Mouse (Mus musculus) MEL (cell line): Measurements from ENCODE around the gene Vav3. TPM values are rescaled to one million over a fixed set of nuclear protein-coding genes. Genes with fewer than 3 reads are reported as not detected.

Experiments
- DNase-seq: peaks from one replicate; pipeline ENCODE4 v3.0.0; 2011; ENCODE audit warnings: low read depth, low spot score
- H3K27ac ChIP-seq: 2 replicates; pipeline ENCODE4 v1.5.1; 2012; ENCODE audit warnings: low read depth, mild to moderate bottlenecking, control low read depth, low read length, moderate library complexity; ENCODE audit not compliant: control insufficient read depth
- H3K27me3 ChIP-seq, 2 experiments: fragments of 150-350 bp in 1 of 2; sonication (generic) in 1 of 2; 2 replicates each; pipeline ENCODE4 v1.6.1; 2012; ENCODE audit warnings: low read length in 2 of 2, mild to moderate bottlenecking in 2 of 2, improper control_type of control experiment in 1 of 2, moderate library complexity in 1 of 2; ENCODE audit not compliant: insufficient read depth in 2 of 2, control insufficient read depth in 1 of 2
- H3K36me3 ChIP-seq, 2 experiments: 2 replicates each; pipeline ENCODE4 v1.6.1; 2012 to 2014; ENCODE audit warnings: low read length in 2 of 2, improper control_type of control experiment in 1 of 2, inconsistent platforms in 1 of 2, mild to moderate bottlenecking in 1 of 2; ENCODE audit not compliant: insufficient read depth in 2 of 2, control insufficient read depth in 1 of 2
- H3K4me1 ChIP-seq, 2 experiments: fragments of 150-350 bp in 1 of 2; sonication (generic) in 1 of 2; 2 replicates each; pipeline ENCODE4 v1.6.1; 2012; ENCODE audit warnings: low read length in 2 of 2, improper control_type of control experiment in 1 of 2, mild to moderate bottlenecking in 1 of 2; ENCODE audit not compliant: insufficient read depth in 2 of 2, control insufficient read depth in 1 of 2
- H3K4me3 ChIP-seq, 2 experiments: fragments of 150-350 bp in 1 of 2; sonication (generic) in 1 of 2; 2 replicates each; pipeline ENCODE4 v1.5.1; 2012; ENCODE audit warnings: low read depth in 2 of 2, low read length in 2 of 2, mild to moderate bottlenecking in 2 of 2, moderate library complexity in 2 of 2, control low read depth in 1 of 2, improper control_type of control experiment in 1 of 2; ENCODE audit not compliant: control insufficient read depth in 1 of 2, insufficient read depth in 1 of 2
- H3K79me2 ChIP-seq: 2 replicates; pipeline ENCODE4 v1.6.1; 2012; ENCODE audit warnings: mild to moderate bottlenecking, low read length, moderate library complexity; ENCODE audit not compliant: control insufficient read depth, poor library complexity, insufficient read depth
- H3K9ac ChIP-seq: 2 replicates; pipeline ENCODE4 v1.6.1; 2012; ENCODE audit warnings: low read depth, mild to moderate bottlenecking, control low read depth, low read length, moderate library complexity; ENCODE audit not compliant: control insufficient read depth, poor library complexity, severe bottlenecking
- H3K9me3 ChIP-seq: fragments of 150-350 bp; sonication (generic); replicated peaks from 2 replicates; pipeline ENCODE4 v1.6.1; 2012; ENCODE audit warnings: mild to moderate bottlenecking, low read length, improper control_type of control experiment, moderate library complexity; ENCODE audit not compliant: insufficient read depth
- BHLHE40 ChIP-seq: IDR thresholded peaks from 2 replicates; pipeline ENCODE4 v1.6.1; 2012; ENCODE audit warnings: low read depth, mild to moderate bottlenecking, inconsistent platforms, low read length, improper control_type of control experiment, borderline replicate concordance
- CHD1 ChIP-seq: IDR thresholded peaks from 2 replicates; pipeline ENCODE4 v1.6.1; 2012; ENCODE audit warnings: low read depth, mild to moderate bottlenecking, inconsistent platforms, low read length, improper control_type of control experiment
- E2F4 ChIP-seq: IDR thresholded peaks from 2 replicates; pipeline ENCODE4 v1.6.1; 2011; ENCODE audit warnings: low read depth, low read length, improper control_type of control experiment, borderline replicate concordance
- ELF1 ChIP-seq: IDR thresholded peaks from 2 replicates; pipeline ENCODE4 v1.6.1; 2014; ENCODE audit warnings: low read depth, mild to moderate bottlenecking, inconsistent platforms, low read length, improper control_type of control experiment, moderate library complexity
- ETS1 ChIP-seq: IDR thresholded peaks from 2 replicates; pipeline ENCODE4 v1.6.1; 2012; ENCODE audit warnings: low read depth, mild to moderate bottlenecking, inconsistent platforms, low read length, improper control_type of control experiment, moderate library complexity
- GABPA ChIP-seq: IDR thresholded peaks from 2 replicates; pipeline ENCODE4 v1.6.1; 2012; ENCODE audit warnings: low read depth, mild to moderate bottlenecking, inconsistent platforms, low read length, improper control_type of control experiment, moderate library complexity
- GATA1 ChIP-seq: IDR thresholded peaks from 2 replicates; pipeline ENCODE4 v1.6.1; 2011; ENCODE audit warnings: low read depth, low read length, improper control_type of control experiment
- JUND ChIP-seq: IDR thresholded peaks from 2 replicates; pipeline ENCODE4 v1.6.1; 2011; ENCODE audit warnings: low read depth, mild to moderate bottlenecking, improper control_type of control experiment, low read length
- KAT2A ChIP-seq: conservative IDR thresholded peaks from 2 replicates; pipeline ENCODE4 v1.6.1; 2012; ENCODE audit warnings: low read depth, low read length, improper control_type of control experiment, inconsistent platforms
- MAFK ChIP-seq: IDR thresholded peaks from 2 replicates; pipeline ENCODE4 v1.6.1; 2011; ENCODE audit warnings: low read depth, mild to moderate bottlenecking, low read length, improper control_type of control experiment, borderline replicate concordance
- MAZ ChIP-seq: IDR thresholded peaks from 2 replicates; pipeline ENCODE4 v1.6.1; 2012; ENCODE audit warnings: low read depth, mild to moderate bottlenecking, inconsistent platforms, low read length, improper control_type of control experiment
- MEF2A ChIP-seq: IDR thresholded peaks from 2 replicates; pipeline ENCODE4 v1.6.1; 2014; ENCODE audit warnings: low read depth, mild to moderate bottlenecking, inconsistent platforms, low read length, improper control_type of control experiment; ENCODE audit not compliant: poor library complexity, insufficient replicate concordance, severe bottlenecking; ENCODE audit errors: extremely low read depth
- POLR2A ChIP-seq, 2 experiments: IDR thresholded peaks; 2 replicates each; pipeline ENCODE4 v1.6.1; 2011 to 2012; ENCODE audit warnings: low read length in 2 of 2, mild to moderate bottlenecking in 2 of 2, control low read depth in 1 of 2, improper control_type of control experiment in 1 of 2, low read depth in 1 of 2, moderate library complexity in 1 of 2; ENCODE audit not compliant: control insufficient read depth in 1 of 2, insufficient read depth in 1 of 2, poor library complexity in 1 of 2
- POLR2AphosphoS2 ChIP-seq: IDR thresholded peaks from 2 replicates; pipeline ENCODE4 v1.6.1; 2011; ENCODE audit warnings: low read length, improper control_type of control experiment
- POLR2AphosphoS5 ChIP-seq: IDR thresholded peaks from 2 replicates; pipeline ENCODE4 v1.6.1; 2012; ENCODE audit warnings: low read depth, borderline replicate concordance, mild to moderate bottlenecking, inconsistent platforms, low read length, moderate library complexity, mixed read lengths
- RAD21 ChIP-seq: IDR thresholded peaks from 2 replicates; pipeline ENCODE4 v1.6.1; 2011; ENCODE audit warnings: mild to moderate bottlenecking, low read depth, low read length, improper control_type of control experiment
- SIN3A ChIP-seq: IDR thresholded peaks from 2 replicates; pipeline ENCODE4 v1.6.1; 2012; ENCODE audit warnings: low read length, improper control_type of control experiment, inconsistent platforms
- SMC3 ChIP-seq: IDR thresholded peaks from 2 replicates; pipeline ENCODE4 v1.6.1; 2011; ENCODE audit warnings: low read depth, low read length, improper control_type of control experiment
- TAL1 ChIP-seq: IDR thresholded peaks from 2 replicates; pipeline ENCODE4 v1.6.1; 2012; ENCODE audit warnings: mild to moderate bottlenecking, inconsistent platforms, low read length, moderate library complexity, mixed read lengths
- TCF12 ChIP-seq: IDR thresholded peaks from 2 replicates; pipeline ENCODE4 v1.6.1; 2014; ENCODE audit warnings: low read depth, mild to moderate bottlenecking, inconsistent platforms, low read length, improper control_type of control experiment, moderate library complexity
- USF2 ChIP-seq, 2 experiments: IDR thresholded peaks; 2 replicates each; pipeline ENCODE4 v1.6.1; 2011 to 2012; ENCODE audit warnings: improper control_type of control experiment in 2 of 2, low read length in 2 of 2, borderline replicate concordance in 1 of 2, inconsistent platforms in 1 of 2, low read depth in 1 of 2, mild to moderate bottlenecking in 1 of 2; ENCODE audit not compliant: insufficient read depth in 1 of 2
- polyA plus RNA-seq, 2 experiments: library from polyadenylated mRNA; stranded (reverse) in 1 of 2; unstranded in 1 of 2; fragments of >175 nt in 1 of 2; fragments of >200 nt in 1 of 2; gene quantifications; 2 replicates each; pipeline versions ENCODE4 v1.2.1 to v1.2.4; 2012; ENCODE audit warnings: low replicate concordance in 2 of 2, low read depth in 1 of 2; ENCODE audit not compliant: insufficient read length in 2 of 2, insufficient read depth in 1 of 2, missing spikeins in 1 of 2
- total RNA-seq: library from RNA; depleted of rRNA; stranded (reverse); fragments of 300-350 nt; gene quantifications from 2 replicates; pipeline ENCODE4 v1.2.3, GENCODE M21; 2012

Vav3 gene
- total and polyA plus RNA-seq, 3 experiments, result not detected

DNA sequence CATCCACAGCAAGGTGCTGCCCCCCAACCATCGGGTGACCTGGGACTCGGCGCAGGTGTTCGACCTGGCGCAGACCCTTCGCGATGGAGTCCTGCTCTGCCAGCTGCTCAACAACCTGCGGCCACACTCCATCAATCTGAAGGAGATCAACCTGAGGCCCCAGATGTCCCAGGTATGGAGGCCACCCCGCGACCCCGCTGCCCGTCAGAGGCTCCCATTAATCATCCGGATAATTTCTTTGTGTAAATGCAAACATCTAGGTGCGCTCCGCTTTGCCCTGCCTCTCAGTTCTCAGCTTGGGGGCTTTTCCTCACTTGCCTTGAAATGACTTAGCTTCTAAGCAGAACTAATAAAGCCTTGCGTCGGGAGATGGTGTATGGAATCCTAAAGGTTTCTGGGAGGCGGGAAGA lies 623 bp downstream of the Vav3 start:
- Histone ChIP-seq H3K9me3 (no peaks in the 10 kb centered on the region), H3K27me3 (no peaks in the 10 kb centered on the region; a peak in 1 of 4 replicates), H3K36me3 (no peaks in the 10 kb centered on the region), H3K4me3 (no peak overlapping the region), H3K9ac (no peak overlapping the region), H3K27ac (no peak overlapping the region), H3K79me2 (no peaks in the 10 kb centered on the region), H3K4me1 (no peaks in the 10 kb centered on the region)
- no peak for DNase-seq
- TF ChIP-seq POLR2AphosphoS2 (no peak), MAFK (no peak), CHD1 (no peak), TCF12 (no peak), ETS1 (no peak), ELF1 (no peak), GABPA (no peak), MAZ (no peak), BHLHE40 (no peak)

DNA sequence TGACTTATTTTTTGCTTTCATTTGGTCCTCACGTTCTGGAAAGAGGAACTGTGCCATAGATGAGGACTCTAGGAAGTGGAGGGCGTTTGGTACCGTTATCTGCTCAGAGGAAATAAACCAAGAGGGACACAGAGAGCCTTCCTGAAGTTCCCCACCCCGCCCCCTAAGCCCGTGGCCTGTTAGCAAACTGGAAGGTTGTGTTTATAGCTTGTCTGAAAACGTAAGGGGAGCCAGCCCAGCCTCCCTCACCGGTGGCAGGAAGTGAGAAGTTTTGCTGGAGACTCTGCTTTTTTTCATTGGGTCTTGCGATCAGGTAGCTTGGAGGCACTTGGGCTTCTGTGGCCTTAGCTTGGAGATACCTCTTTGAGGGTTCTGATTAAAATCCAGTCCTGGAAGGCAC lies 1.2 kb downstream of the Vav3 start:
- no peaks in the 10 kb centered on the region for H3K36me3 ChIP-seq
- TF ChIP-seq MEF2A, result no peak
- TF ChIP-seq USF2 (IDR thresholded peaks at IDR 0.05; ENCODE audit: borderline replicate concordance in 1 of 2, insufficient read depth in 1 of 2, low read depth in 1 of 2, low read length in 2 of 2), result no peak
- no peak for TF ChIP-seq SMC3
- no peak for TF ChIP-seq JUND
- no peak for TF ChIP-seq GABPA
- no peak for TF ChIP-seq TCF12
- no peak for TF ChIP-seq GATA1
- no peak for TF ChIP-seq E2F4
- no peak for TF ChIP-seq RAD21
- no peak for TF ChIP-seq SIN3A
- TF ChIP-seq POLR2A (IDR thresholded peaks at IDR 0.05; ENCODE audit: control insufficient read depth in 1 of 2, insufficient read depth in 1 of 2, low read depth in 1 of 2, low read length in 2 of 2, poor library complexity in 1 of 2), result no peak
- TF ChIP-seq POLR2AphosphoS5, result no peak
- TF ChIP-seq TAL1, result no peak
- no peak for TF ChIP-seq KAT2A
- no peaks in the 10 kb centered on the region for H3K79me2 ChIP-seq
- H3K4me3 ChIP-seq, result no peak overlapping the region
- no peaks in the 10 kb centered on the region for H3K4me1 ChIP-seq
- no peak overlapping the region for H3K27ac ChIP-seq
- H3K9ac ChIP-seq, result no peak overlapping the region
- H3K27me3 ChIP-seq, result no peaks in the 10 kb centered on the region; a peak in 1 of 4 replicates
- H3K9me3 ChIP-seq, result no peaks in the 10 kb centered on the region
- DNase-seq, result peak; percentile 33
